Mouse (Mus musculus): ENCODE results near the gene Coro7. TPM values are rescaled to one million over a fixed set of nuclear protein-coding genes. Genes with fewer than 3 reads are reported as not detected.
A peak's percentile ranks its signal among the peaks of the same experiment; 100 is the strongest.

The Coro7 gene
- 32.8 and 37.2 TPM in 2 replicates for polyA plus RNA-seq (2015; fragmentation: Nextera tagmentation; extraction: Ambion mirVana)

GRCm38 (mm10) chr16:4679121-4680018, at the start of gene Coro7:
Coro7 (minus strand) TSS chr16:4679777.
- H3K4me1 ChIP-seq (replicated peaks) = peaks cover 21% of the 10 kb centered on the region
- no peaks in the 10 kb centered on the region for H3K27me3 ChIP-seq
- WGBS = under 1% methylated on average over 45 of the region's 47 CpGs
- ATAC-seq (ENCODE audit: low FRiP score, low read depth) = peak; percentile 90
- peaks cover 17% of the 10 kb centered on the region for H3K36me3 ChIP-seq
- H3K9ac ChIP-seq = peak within 1 kb of the TSS; percentile 72
- peak within 1 kb of the TSS; percentile 89 for H3K4me2 ChIP-seq
- H3K4me3 ChIP-seq = peak within 1 kb of the TSS; percentile 67
- H3K27ac ChIP-seq (replicated peaks) = peak within 1 kb of the TSS; percentile 60; the same call in 1 of the 2 replicates
- H3K9me3 ChIP-seq = no peaks in the 10 kb centered on the region

GRCm38 (mm10) chr16:4727963-4728362, 48.4 kb upstream of the Coro7 start:
- Histone ChIP-seq H3K36me3 (no peaks in the 10 kb centered on the region), H3K4me3 (no peak overlapping the region), H3K27ac (replicated peaks) (no peak overlapping the region), H3K9ac (no peak overlapping the region), H3K4me2 (no peak overlapping the region), H3K27me3 (no peaks in the 10 kb centered on the region), H3K9me3 (no peaks in the 10 kb centered on the region), H3K4me1 (replicated peaks) (peaks cover 24% of the 10 kb centered on the region)
- WGBS = 78% methylated on average over 1 of the region's 1 CpGs
- ATAC-seq (ENCODE audit: low FRiP score, low read depth) = no peak

- Histone ChIP-seq H3K4me2 (peak overlapping the region; percentile 88), H3K4me3 (peak overlapping the region; percentile 98; the same call in 1 of the 2 replicates)
- WGBS = 95% methylated on average over 1 of the region's 1 CpGs
Measured at GRCm38 (mm10) chr16:4727526-4727925, 47.9 kb upstream of the Coro7 start.

GRCm38 (mm10) chr16:4726528-4727128, 47.1 kb upstream of the Coro7 start:
- peak overlapping the region; percentile 98 for H3K4me3 ChIP-seq
- no peaks in the 10 kb centered on the region for H3K27me3 ChIP-seq
- H3K36me3 ChIP-seq = no peaks in the 10 kb centered on the region
- H3K9me3 ChIP-seq = no peaks in the 10 kb centered on the region
- peak overlapping the region; percentile 95 for H3K9ac ChIP-seq
- peak; percentile 14 for ATAC-seq (ENCODE audit: low FRiP score, low read depth)
- WGBS = under 1% methylated on average over 35 of the region's 40 CpGs
- peak overlapping the region; percentile 83 for H3K27ac ChIP-seq (replicated peaks)
- H3K4me1 ChIP-seq (replicated peaks) = peaks cover 24% of the 10 kb centered on the region
- peak overlapping the region; percentile 88 for H3K4me2 ChIP-seq

More at GRCm38 (mm10) chr16:4727526-4727925, 47.9 kb upstream of the Coro7 start:
- Histone ChIP-seq H3K9ac (no peak overlapping the region), H3K27ac (replicated peaks) (no peak overlapping the region), H3K9me3 (no peaks in the 10 kb centered on the region), H3K36me3 (no peaks in the 10 kb centered on the region), H3K27me3 (no peaks in the 10 kb centered on the region), H3K4me1 (replicated peaks) (peaks cover 24% of the 10 kb centered on the region)
- ATAC-seq (ENCODE audit: low FRiP score, low read depth) = no peak

- Histone ChIP-seq H3K9me3 (no peaks in the 10 kb centered on the region), H3K36me3 (no peaks in the 10 kb centered on the region), H3K27me3 (no peaks in the 10 kb centered on the region), H3K4me1 (replicated peaks) (peaks cover 20% of the 10 kb centered on the region), H3K4me2 (peak within 1 kb of the TSS; percentile 88), H3K9ac (peak within 1 kb of the TSS; percentile 95), H3K4me3 (peak within 1 kb of the TSS; percentile 98), H3K27ac (replicated peaks) (peak within 1 kb of the TSS; percentile 83)
- 5% methylated on average over 35 of the region's 35 CpGs for WGBS
- peak; percentile 96 for ATAC-seq (ENCODE audit: low FRiP score, low read depth)
Measured at GRCm38 (mm10) chr16:4725780-4726527, 46.4 kb upstream of the Coro7 start, which contains the start of gene Hmox2. Hmox2 (plus strand) TSS chr16:4726361.

- ATAC-seq (ENCODE audit: low FRiP score, low read depth) = no peak
Measured at GRCm38 (mm10) chr16:4725266-4725665, 45.7 kb upstream of the Coro7 start.

GRCm38 (mm10) chr16:4722915-4723209, 43.3 kb upstream of the Coro7 start:
- 72% methylated on average over 3 of the region's 3 CpGs for WGBS
- Histone ChIP-seq H3K36me3 (no peaks in the 10 kb centered on the region), H3K27ac (replicated peaks) (no peak overlapping the region), H3K9me3 (no peaks in the 10 kb centered on the region), H3K27me3 (no peaks in the 10 kb centered on the region), H3K4me3 (no peak overlapping the region), H3K9ac (no peak overlapping the region), H3K4me2 (no peak overlapping the region), H3K4me1 (replicated peaks) (peaks cover 19% of the 10 kb centered on the region)
- no peak for ATAC-seq (ENCODE audit: low FRiP score, low read depth)

More at GRCm38 (mm10) chr16:4725266-4725665, 45.7 kb upstream of the Coro7 start:
- Histone ChIP-seq H3K4me1 (replicated peaks) (peaks cover 17% of the 10 kb centered on the region), H3K27ac (replicated peaks) (no peak overlapping the region), H3K9me3 (no peaks in the 10 kb centered on the region), H3K4me2 (no peak overlapping the region), H3K4me3 (no peak overlapping the region), H3K27me3 (no peaks in the 10 kb centered on the region), H3K36me3 (no peaks in the 10 kb centered on the region), H3K9ac (no peak overlapping the region)
- 85% methylated on average over 4 of the region's 4 CpGs for WGBS

GRCm38 (mm10) chr16:4722128-4722914, 42.7 kb upstream of the Coro7 start:
- no peaks in the 10 kb centered on the region for H3K27me3 ChIP-seq

GRCm38 (mm10) chr16:4718753-4719518, 39.4 kb upstream of the Coro7 start, which contains the start of gene Nmral1:
Nmral1 (minus strand) TSS chr16:4719356.
- Histone ChIP-seq H3K9me3 (no peaks in the 10 kb centered on the region), H3K4me1 (replicated peaks) (peaks cover 12% of the 10 kb centered on the region; the same call in 1 of the 2 replicates), H3K9ac (peak within 1 kb of the TSS; percentile 64), H3K36me3 (peaks cover 10% of the 10 kb centered on the region), H3K27me3 (no peaks in the 10 kb centered on the region), H3K4me2 (peak within 1 kb of the TSS; percentile 67), H3K27ac (replicated peaks) (peak within 1 kb of the TSS; percentile 86), H3K4me3 (peak within 1 kb of the TSS; percentile 73)
- peak; percentile 92 for ATAC-seq (ENCODE audit: low FRiP score, low read depth)
- WGBS = 10% methylated on average over 33 of the region's 33 CpGs

More at GRCm38 (mm10) chr16:4722128-4722914, 42.7 kb upstream of the Coro7 start:
- no peak overlapping the region for H3K9ac ChIP-seq
- ATAC-seq (ENCODE audit: low FRiP score, low read depth) = no peak
- H3K9me3 ChIP-seq = no peaks in the 10 kb centered on the region
- no peak overlapping the region for H3K4me2 ChIP-seq
- H3K4me3 ChIP-seq = no peak overlapping the region
- no peak overlapping the region for H3K27ac ChIP-seq (replicated peaks)
- no peaks in the 10 kb centered on the region for H3K36me3 ChIP-seq
- H3K4me1 ChIP-seq (replicated peaks) = peaks cover 19% of the 10 kb centered on the region
- 81% methylated on average over 7 of the region's 7 CpGs for WGBS

- Histone ChIP-seq H3K27ac (replicated peaks) (no peak overlapping the region), H3K9me3 (no peaks in the 10 kb centered on the region), H3K9ac (peak overlapping the region; percentile 64; the same call in 1 of the 2 replicates), H3K27me3 (no peaks in the 10 kb centered on the region), H3K4me3 (peak overlapping the region; percentile 73), H3K4me1 (replicated peaks) (peaks cover 12% of the 10 kb centered on the region; the same call in 1 of the 2 replicates), H3K36me3 (peaks cover 18% of the 10 kb centered on the region), H3K4me2 (peak overlapping the region; percentile 67)
- no peak for ATAC-seq (ENCODE audit: low FRiP score, low read depth)
- WGBS = 59% methylated on average over 3 of the region's 3 CpGs
Measured at GRCm38 (mm10) chr16:4717866-4718265, 38.3 kb upstream of the Coro7 start.
